Mouse (Mus musculus) naive thymus-derived CD4-positive, alpha-beta T cell, adult 2 months (primary cell): Measurements from ENCODE around the gene Creg1.

Source experiments
- DNase-seq: peaks from one replicate; pipeline ENCODE4 v3.0.0-alpha.2; 2011; ENCODE audit warnings: low read depth

Creg1 gene

GRCm38 (mm10) chr1:165751838-165752237 is 11.7 kb upstream of the Creg1 start:
- no peak for DNase-seq

GRCm38 (mm10) chr1:165754205-165754604 is 9.3 kb upstream of the Creg1 start:
- DNase-seq, result no peak

- no peak for DNase-seq
These were observed 8.4 kb upstream of the Creg1 start for GRCm38 (mm10) chr1:165755194-165755593.

- DNase-seq, result peak; percentile 15
These were observed 1.8 kb upstream of the Creg1 start for GRCm38 (mm10) chr1:165761522-165762305.

- DNase-seq, result peak; percentile 18
These were observed 1.0 kb upstream of the Creg1 start for GRCm38 (mm10) chr1:165762498-165762897.

DNA sequence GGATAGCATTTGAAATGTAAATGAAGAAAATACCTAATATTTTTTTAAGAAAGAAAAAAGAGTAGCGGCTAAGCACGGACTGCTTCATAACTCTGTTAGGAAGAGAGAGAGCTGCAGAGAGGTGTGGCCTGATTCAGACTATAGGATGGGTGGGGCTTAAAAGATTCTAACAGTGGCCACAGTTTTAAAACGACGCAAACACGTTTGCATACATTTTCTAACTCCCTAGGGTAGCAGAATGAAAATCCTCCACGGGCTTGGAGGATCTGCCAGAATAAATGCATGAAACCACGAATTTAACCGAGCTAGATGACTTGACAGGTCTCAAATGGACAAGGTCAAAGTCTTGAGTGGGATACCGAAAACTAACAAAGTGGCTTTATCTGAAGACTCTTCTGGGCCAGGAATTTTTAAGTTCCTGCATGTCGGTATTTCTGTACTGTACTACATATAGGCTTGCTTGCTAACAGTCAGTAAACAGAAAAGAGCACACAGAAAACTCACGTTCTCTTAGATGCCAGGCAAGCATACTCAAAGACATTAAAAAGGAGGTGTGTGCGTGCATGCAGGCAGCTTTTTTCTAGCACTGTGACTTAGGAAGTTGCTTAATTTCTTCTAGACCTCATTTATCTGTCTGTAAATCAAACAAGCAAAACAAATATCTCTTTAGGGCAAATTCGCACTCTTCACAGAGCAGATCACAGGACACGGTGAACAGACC is 472 bp upstream of the Creg1 start:
- peak; percentile 72 for DNase-seq

DNA sequence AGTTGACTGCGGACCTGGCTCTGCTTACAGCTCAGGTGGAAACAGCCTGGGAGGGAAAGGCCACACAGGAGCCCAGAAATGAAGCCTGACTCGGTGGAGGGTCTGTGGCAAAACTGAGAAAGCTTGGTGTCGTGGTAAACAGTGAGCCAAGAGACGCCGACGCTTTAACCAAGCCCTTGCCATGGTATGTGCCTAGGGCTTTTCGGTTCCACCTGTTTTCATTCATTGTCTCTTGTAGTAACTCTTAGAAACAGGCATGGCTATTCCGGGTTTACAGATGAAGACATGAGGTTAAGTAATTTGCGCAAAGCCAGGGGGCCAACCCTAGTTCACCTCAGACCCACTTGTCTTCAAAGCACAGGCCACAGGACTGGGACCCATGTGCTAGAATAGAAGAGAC is 1.0 kb downstream of the Creg1 start:
- DNase-seq, result no peak

- peak; percentile 6 for DNase-seq
These were observed 1.5 kb downstream of the Creg1 start for GRCm38 (mm10) chr1:165765041-165765440.

- no peak for DNase-seq
These were observed 2.2 kb downstream of the Creg1 start for GRCm38 (mm10) chr1:165765651-165766294.

DNA sequence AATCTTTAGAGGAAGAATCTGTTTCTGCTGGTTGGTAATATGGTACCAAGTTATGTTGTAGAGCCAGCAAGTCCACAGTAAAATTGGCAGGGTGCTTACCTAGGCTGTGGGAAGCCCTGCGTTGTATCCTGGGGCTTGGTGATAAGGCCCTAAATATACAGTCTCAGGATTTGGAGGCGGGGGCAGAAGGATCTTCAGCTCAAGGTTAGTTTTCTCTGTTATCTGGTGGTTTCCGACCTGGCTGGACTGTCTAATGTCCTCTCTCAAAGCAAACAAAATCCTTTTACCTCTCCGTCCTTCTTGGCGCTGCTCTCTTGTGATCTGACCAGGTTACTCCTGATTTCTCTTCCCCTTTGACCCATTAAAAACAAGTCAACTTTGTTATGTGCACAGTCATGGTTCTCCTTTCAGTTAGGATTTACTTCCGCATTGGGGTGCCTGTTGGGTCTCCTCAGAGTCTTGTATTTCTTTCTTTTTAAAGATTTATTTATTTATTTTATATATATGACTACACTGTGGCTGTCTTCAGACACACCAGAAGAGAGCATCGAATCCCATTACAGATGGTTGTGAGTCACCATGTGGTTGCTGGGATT is 2.8 kb downstream of the Creg1 start:
- DNase-seq, result no peak

DNA sequence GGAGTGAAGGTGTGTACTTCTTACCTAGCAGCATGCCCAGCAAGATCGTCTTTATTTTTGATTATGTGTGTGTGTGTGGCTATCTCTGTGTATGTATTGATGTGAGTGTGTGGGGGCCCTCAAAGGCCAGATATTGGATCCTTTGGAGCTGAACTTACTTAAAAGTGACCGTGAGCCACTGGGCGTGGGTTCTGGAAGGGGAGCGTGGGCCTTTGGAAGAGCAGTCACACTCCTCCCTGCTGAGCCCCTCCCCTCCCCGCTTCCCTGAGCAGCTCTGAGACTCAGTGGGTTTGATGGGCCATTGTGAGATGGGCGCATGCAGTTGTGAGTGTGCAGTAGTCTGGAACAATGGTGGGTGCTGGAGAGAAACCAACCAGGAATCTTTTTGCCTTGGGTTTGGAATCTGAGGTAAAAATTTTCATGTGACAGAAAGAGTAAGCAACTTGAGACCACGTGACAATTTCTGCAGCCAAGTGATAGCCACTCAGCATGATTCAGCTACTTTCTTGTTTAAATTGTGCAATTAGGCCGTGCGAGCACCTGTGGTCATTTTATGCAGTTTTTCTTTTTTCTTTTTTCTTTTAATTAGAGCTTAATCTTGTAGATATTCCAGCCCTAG is 5.5 kb downstream of the Creg1 start:
- DNase-seq, result no peak

DNA sequence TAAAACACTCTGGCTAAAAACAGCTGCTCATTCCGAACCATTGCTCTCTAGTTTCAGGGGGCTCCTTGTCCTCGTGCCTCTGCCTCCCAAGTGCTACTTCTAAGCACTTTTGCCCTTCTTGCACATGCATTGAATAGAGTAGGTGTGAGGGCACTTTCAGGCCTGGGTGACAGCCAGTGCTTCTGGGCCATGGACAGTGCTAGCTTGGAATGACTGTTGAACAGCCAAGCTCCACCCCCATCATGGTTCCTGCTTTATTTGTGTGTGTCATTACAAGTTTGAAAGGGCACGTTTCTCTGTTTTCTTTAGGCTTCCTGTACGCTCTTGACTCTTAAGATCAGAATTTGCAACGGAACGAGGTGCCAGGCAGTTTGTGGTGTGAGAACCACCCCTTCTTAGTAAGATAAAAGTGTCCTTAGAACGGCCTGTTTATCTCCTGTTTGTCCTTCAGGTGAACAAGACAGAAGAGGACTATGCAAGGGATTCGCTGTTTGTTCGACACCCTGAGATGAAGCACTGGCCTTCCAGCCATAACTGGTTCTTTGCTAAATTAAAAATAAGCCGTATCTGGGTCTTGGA is 6.7 kb downstream of the Creg1 start:
- no peak for DNase-seq

GRCm38 (mm10) chr1:165771491-165771897 is 7.9 kb downstream of the Creg1 start:
- peak; percentile 89 for DNase-seq

- peak; percentile 7 for DNase-seq
These were observed 8.5 kb downstream of the Creg1 start for GRCm38 (mm10) chr1:165771998-165772397.

DNA sequence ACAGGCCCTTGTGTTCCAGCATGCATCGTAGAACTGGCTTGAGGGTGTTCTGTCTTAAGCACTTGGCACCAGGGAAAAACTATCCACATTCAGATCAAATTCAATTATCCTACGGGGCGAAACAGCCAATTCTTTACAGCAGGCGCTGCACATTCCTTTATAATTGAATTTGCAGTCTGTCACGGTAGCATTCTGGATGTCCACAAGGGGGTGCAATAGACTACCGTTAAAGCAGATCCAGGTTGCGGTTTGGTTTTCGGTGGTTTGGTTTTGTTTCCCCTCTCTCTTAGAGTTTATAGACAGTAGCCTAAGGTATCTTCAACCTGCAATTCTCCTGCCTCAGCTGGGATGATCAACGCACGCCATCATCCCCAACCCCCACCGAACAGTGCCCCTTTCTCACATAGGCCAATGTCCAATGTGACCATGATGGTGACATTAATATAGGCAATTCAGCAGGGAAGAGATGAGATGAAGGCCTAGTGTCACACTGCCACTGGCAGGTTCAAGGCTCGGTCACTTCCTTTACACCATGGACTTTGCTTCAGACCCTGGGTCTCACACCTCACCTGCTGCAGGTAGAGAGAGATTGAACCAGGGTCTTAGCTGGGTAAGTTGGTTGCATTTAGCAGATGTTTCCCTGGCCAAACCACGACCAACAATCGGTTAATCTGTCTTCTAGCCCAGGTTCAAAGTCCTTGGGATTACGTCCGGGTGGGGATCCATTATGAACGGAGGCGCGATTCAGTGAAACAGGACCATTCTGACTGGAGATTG is 12.2 kb downstream of the Creg1 start:
- peak; percentile 88 for DNase-seq

GRCm38 (mm10) chr1:165779954-165780585 is 16.5 kb downstream of the Creg1 start:
- peak; percentile 86 for DNase-seq

- peak; percentile 80 for DNase-seq
These were observed 17.1 kb downstream of the Creg1 start for GRCm38 (mm10) chr1:165780586-165781111.

DNA sequence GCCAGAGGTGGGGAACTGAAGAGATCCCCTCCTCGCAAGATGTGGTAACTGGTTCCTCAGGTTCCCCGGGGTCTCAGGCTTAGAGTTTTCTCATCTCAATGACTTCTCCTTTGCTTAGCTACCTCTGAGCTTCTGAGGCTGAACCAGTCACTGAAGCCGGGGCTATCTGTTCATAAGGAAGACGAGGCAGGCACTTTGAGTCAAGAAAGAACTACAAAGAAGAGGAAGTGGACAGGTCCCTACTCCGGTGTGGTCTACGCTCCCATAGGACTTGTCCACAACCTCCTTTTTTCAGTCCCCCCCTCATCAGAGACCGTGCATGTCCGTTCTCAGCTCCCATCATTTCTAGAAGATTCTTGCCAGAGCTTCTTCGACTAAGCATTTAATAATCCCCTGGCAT is 17.9 kb downstream of the Creg1 start:
- no peak for DNase-seq

- no peak for DNase-seq
These were observed 18.4 kb downstream of the Creg1 start for GRCm38 (mm10) chr1:165781911-165782310.

DNA sequence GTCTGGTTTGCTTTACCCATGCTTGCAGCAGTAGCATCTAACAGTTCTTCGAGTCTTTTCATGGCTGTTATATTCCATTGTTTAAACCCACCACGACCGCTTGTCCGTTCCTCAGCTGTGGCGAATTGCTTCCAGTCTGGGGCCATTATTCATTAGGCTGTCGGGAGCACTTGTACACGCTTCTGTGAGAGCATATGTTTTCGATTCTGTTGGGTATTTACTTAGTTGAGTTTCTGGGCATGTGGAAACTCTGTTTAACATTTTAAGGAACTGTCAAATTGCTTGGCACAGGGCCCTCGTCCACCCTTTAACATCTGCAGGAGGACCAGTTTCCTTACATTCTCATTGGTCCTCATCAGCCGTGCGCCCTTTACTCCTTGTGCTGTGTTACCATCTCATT is 22.8 kb downstream of the Creg1 start:
- no peak for DNase-seq
